Mouse (Mus musculus): ENCODE measurements around the gene Adgrf3. TPM values are rescaled to one million over a fixed set of nuclear protein-coding genes. Genes with fewer than 3 reads are reported as not detected.

The Adgrf3 gene
- polyA plus RNA-seq, 1 experiment: not detected

GRCm38 (mm10) chr5:30161836-30162235 is 43.7 kb downstream of the Adgrf3 start:
- TF ChIP-seq CTCF (IDR thresholded peaks at IDR 0.05; ENCODE audit: borderline replicate concordance, extremely low read depth, insufficient read depth, insufficient read length) (no peak), POLR2A (IDR thresholded peaks at IDR 0.05; ENCODE audit: borderline replicate concordance, extremely low read depth, insufficient read depth, insufficient read length, poor library complexity, severe bottlenecking) (no peak)
- DNase-seq (ENCODE audit: low read depth): no peak

DNA sequence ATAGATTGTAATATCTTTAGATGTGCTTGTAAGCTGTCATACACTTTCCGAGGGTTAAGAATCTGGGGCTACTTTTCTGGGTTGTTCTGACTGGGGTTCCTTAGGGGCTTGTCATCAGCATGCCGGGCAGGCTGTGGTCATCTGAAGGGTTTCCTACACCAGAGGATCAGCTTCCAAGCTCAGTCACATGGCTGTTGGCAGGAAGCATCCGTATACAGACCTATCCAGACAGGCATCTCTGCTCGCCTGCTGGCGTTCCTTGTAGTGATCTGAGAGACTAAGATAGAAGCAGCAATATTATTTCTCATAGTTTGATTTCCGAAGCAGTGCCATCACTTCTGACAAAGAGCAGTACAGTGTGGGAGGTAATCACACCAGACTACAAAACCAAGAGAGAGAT is 45.9 kb downstream of the Adgrf3 start:
- TF ChIP-seq CTCF (IDR thresholded peaks at IDR 0.05; ENCODE audit: borderline replicate concordance, extremely low read depth, insufficient read depth, insufficient read length) (no peak), POLR2A (IDR thresholded peaks at IDR 0.05; ENCODE audit: borderline replicate concordance, extremely low read depth, insufficient read depth, insufficient read length, poor library complexity, severe bottlenecking) (no peak)
- DNase-seq (ENCODE audit: low read depth): no peak

GRCm38 (mm10) chr5:30155821-30156629 is 49.5 kb downstream of the Adgrf3 start:
- DNase-seq (ENCODE audit: low read depth): no peak
- TF ChIP-seq POLR2A (IDR thresholded peaks at IDR 0.05; ENCODE audit: borderline replicate concordance, extremely low read depth, insufficient read depth, insufficient read length, poor library complexity, severe bottlenecking) (no peak), CTCF (IDR thresholded peaks at IDR 0.05; ENCODE audit: borderline replicate concordance, extremely low read depth, insufficient read depth, insufficient read length) (no peak)

GRCm38 (mm10) chr5:30155395-30155792 is 50.1 kb downstream of the Adgrf3 start:
- no peak for TF ChIP-seq CTCF (IDR thresholded peaks at IDR 0.05; ENCODE audit: borderline replicate concordance, extremely low read depth, insufficient read depth, insufficient read length)
- no peak for TF ChIP-seq POLR2A (IDR thresholded peaks at IDR 0.05; ENCODE audit: borderline replicate concordance, extremely low read depth, insufficient read depth, insufficient read length, poor library complexity, severe bottlenecking)
- DNase-seq (ENCODE audit: low read depth): no peak

DNA sequence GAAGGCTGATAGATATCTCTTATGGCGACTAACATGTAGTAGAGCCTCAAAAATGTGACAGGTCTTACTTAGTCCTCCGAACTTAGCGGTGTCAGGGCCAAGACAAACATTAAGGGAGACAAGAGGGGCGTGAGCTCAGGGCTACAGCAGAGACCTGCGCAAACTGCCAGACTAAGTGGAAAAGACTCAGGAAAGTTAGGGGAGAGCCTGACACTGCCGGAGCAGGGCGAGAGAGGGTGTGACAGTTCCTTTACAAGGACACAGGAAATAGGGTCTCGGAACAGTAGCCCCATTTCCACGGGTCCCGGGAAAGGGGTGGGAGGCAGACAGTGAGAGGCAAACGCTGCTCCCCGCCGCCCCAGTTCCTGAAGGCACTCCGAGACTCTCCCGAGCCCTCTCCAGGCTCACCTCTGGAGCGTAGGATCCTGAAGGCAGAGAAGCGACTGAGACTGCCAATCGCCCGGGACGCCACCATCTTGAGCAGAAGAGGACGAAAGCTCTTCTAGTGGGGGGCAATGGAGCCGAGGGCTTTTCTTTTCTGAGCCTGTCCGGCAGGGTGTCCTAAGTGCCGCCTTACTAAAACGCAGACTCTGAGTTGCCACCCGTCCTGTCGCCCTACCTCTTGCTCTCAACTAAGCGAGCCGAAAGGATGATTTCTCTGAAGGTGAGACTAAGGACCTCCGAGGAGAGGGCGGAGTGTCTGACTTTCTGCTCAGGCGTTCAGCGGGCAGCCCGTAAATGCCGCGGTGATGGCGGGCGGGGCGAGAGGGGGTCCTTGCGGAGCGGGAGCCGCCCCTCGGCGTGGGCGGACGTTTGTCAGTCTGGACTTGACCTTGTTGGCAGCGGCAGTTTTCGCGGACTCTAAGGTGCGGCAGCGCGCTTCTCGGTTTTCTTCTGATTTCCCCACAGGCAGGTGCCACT is 50.8 kb downstream of the Adgrf3 start, which contains the start of the genes Hadha and Hadhb:
Hadha (minus strand) TSS at position 689 of the 921 bp plus-strand sequence.
Hadhb (plus strand) TSS at position 775 of the 921 bp plus-strand sequence.
- TF ChIP-seq POLR2A (IDR thresholded peaks at IDR 0.05; ENCODE audit: borderline replicate concordance, extremely low read depth, insufficient read depth, insufficient read length, poor library complexity, severe bottlenecking) (peak; percentile 54; the same call in 1 of the 2 replicates), CTCF (IDR thresholded peaks at IDR 0.05; ENCODE audit: borderline replicate concordance, extremely low read depth, insufficient read depth, insufficient read length) (no peak)
- DNase-seq (ENCODE audit: low read depth): peak; percentile 96

DNA sequence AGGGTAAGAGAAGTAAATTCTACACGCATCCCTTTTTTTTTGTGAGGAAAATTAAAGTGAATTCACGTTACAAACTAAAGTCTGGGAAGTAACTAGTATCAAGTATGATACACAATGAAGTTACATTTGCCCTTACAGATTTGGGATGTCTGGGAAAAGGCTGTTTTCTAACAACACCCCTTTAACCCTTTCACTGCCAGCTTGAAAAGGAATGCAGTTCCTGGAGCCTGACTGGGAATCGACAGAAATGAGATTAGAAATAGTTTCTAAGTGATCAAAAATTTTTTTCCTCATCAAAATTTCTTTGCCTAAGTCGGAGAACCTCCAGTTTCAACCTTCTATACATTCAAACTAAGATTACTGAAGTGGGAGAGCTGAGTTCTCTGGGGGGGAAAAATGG is 51.5 kb downstream of the Adgrf3 start:
- TF ChIP-seq CTCF (IDR thresholded peaks at IDR 0.05; ENCODE audit: borderline replicate concordance, extremely low read depth, insufficient read depth, insufficient read length) (no peak), POLR2A (IDR thresholded peaks at IDR 0.05; ENCODE audit: borderline replicate concordance, extremely low read depth, insufficient read depth, insufficient read length, poor library complexity, severe bottlenecking) (no peak)
- DNase-seq (ENCODE audit: low read depth): peak; percentile 38

- no peak for TF ChIP-seq CTCF (IDR thresholded peaks at IDR 0.05; ENCODE audit: borderline replicate concordance, extremely low read depth, insufficient read depth, insufficient read length)
- TF ChIP-seq POLR2A (IDR thresholded peaks at IDR 0.05; ENCODE audit: borderline replicate concordance, extremely low read depth, insufficient read depth, insufficient read length, poor library complexity, severe bottlenecking): no peak
- DNase-seq (ENCODE audit: low read depth): no peak
These were observed 52.3 kb downstream of the Adgrf3 start for GRCm38 (mm10) chr5:30153222-30153621.

- no peak for TF ChIP-seq POLR2A (IDR thresholded peaks at IDR 0.05; ENCODE audit: borderline replicate concordance, extremely low read depth, insufficient read depth, insufficient read length, poor library complexity, severe bottlenecking)
- TF ChIP-seq CTCF (IDR thresholded peaks at IDR 0.05; ENCODE audit: borderline replicate concordance, extremely low read depth, insufficient read depth, insufficient read length): no peak
- peak; percentile 11 for DNase-seq (ENCODE audit: low read depth)
These were observed 53.1 kb downstream of the Adgrf3 start for GRCm38 (mm10) chr5:30152413-30152812.

GRCm38 (mm10) chr5:30152007-30152406 is 53.5 kb downstream of the Adgrf3 start:
- TF ChIP-seq POLR2A (IDR thresholded peaks at IDR 0.05; ENCODE audit: borderline replicate concordance, extremely low read depth, insufficient read depth, insufficient read length, poor library complexity, severe bottlenecking): no peak
- no peak for TF ChIP-seq CTCF (IDR thresholded peaks at IDR 0.05; ENCODE audit: borderline replicate concordance, extremely low read depth, insufficient read depth, insufficient read length)
- DNase-seq (ENCODE audit: low read depth): peak; percentile 17

- TF ChIP-seq CTCF (IDR thresholded peaks at IDR 0.05; ENCODE audit: borderline replicate concordance, extremely low read depth, insufficient read depth, insufficient read length): no peak
- TF ChIP-seq POLR2A (IDR thresholded peaks at IDR 0.05; ENCODE audit: borderline replicate concordance, extremely low read depth, insufficient read depth, insufficient read length, poor library complexity, severe bottlenecking): no peak
These were observed 57.2 kb downstream of the Adgrf3 start for GRCm38 (mm10) chr5:30148133-30148920.

More at GRCm38 (mm10) chr5:30148133-30148920, 57.2 kb downstream of the Adgrf3 start:
- DNase-seq (ENCODE audit: low read depth): no peak

All from brain, embryonic 14.5 days (tissue).